10 mouse cellular contexts compared by ENCODE assay signal in genomic region chr6:140208375-140208774, GRCm38 (mm10).
DNase-seq lines count a peak whose midpoint lies in the region; ATAC-seq and TF ChIP-seq lines count a peak whose summit lies in the region.
"Had no signal": no experiment of that assay in that cellular context is flagged by ENCODE, and none has a peak within 500 bp of the region (broad histone marks: within the 10 kb centered on the region; RNA-seq: fewer than 3 reads in every experiment).

No protein-coding gene starts in this region.

- H3K4me1 ChIP-seq in lung, postnatal 0 days (ENCODE audit: insufficient read depth, low read depth, low read length): no peaks in the 10 kb centered on the region

- H3K4me3 ChIP-seq in lung, postnatal 0 days (ENCODE audit: low read depth, low read length): no peak overlapping the region

- H3K27ac ChIP-seq in lung, postnatal 0 days (ENCODE audit: low read length): no peak overlapping the region

- peak; percentile 64 for ATAC-seq in lung, postnatal 0 days
- ATAC-seq in megakaryocyte progenitor cell, adult 5-6 weeks (replicated peaks; ENCODE audit: poor library complexity): no peak

- H3K9ac ChIP-seq in lung, postnatal 0 days (replicated peaks; ENCODE audit: low read depth): no peak overlapping the region

- WGBS in lung, postnatal 0 days: 68% methylated on average over 3 of the region's 3 CpGs

- no peaks in the 10 kb centered on the region for H3K27me3 ChIP-seq in lung, postnatal 0 days (replicated peaks; ENCODE audit: insufficient read depth, low read length)

- DNase-seq in gastrocnemius, postnatal 10 days: peak; percentile 21
- no peak for DNase-seq in gastrocnemius, postnatal 25 days
- peak; percentile 22 for DNase-seq in right cerebral cortex, postnatal 4 days
- no peak for DNase-seq in right cerebral cortex, adult 2 months (ENCODE audit: low spot score in 2 of 2)
- DNase-seq in lung, postnatal 0 days (ENCODE audit: low spot score): peak; percentile 16
- no peak for DNase-seq in frontal cortex, postnatal 25 days (ENCODE audit: low spot score in 2 of 2)
- no peak for DNase-seq in adipocyte (ENCODE audit: low spot score)
- DNase-seq: cerebellum, adult 11-12 months; gastrocnemius, postnatal 36 days had no signal

- TF ChIP-seq CTCF in lung, postnatal 0 days (IDR thresholded peaks at IDR 0.05): no peak

- no peaks in the 10 kb centered on the region for H3K9me3 ChIP-seq in lung, postnatal 0 days (ENCODE audit: low read length)

- no peak overlapping the region for H3K4me2 ChIP-seq in lung, postnatal 0 days (replicated peaks; ENCODE audit: low read depth, low read length)

- TF ChIP-seq EP300 in lung, postnatal 0 days (IDR thresholded peaks at IDR 0.05): no peak

- no peaks in the 10 kb centered on the region for H3K36me3 ChIP-seq in lung, postnatal 0 days (ENCODE audit: insufficient read depth, low read length)

Comparison
In these comparisons a context has a peak if more than half of its experiments do, and no peak if none do; other contexts are left out.
1. DNase-seq: peak in gastrocnemius, postnatal 10 days (single experiment), right cerebral cortex, postnatal 4 days (single experiment) and lung, postnatal 0 days (single experiment); none in gastrocnemius, postnatal 25 days (single experiment), right cerebral cortex, adult 2 months (0 of 2), frontal cortex, postnatal 25 days (0 of 2) and adipocyte (single experiment).